Mouse (Mus musculus) ES-E14 (cell line): ENCODE data around the gene Astl.

Source experiments
- CHD2 ChIP-seq: IDR thresholded peaks from 2 replicates; pipeline ENCODE4 v1.6.1; 2014; ENCODE audit warnings: mild to moderate bottlenecking, low read depth, low read length, inconsistent platforms
- HCFC1 ChIP-seq: IDR thresholded peaks from 2 replicates; pipeline ENCODE4 v1.6.1; 2012; ENCODE audit warnings: low read length, inconsistent platforms, borderline replicate concordance; ENCODE audit not compliant: insufficient read depth
- ZC3H11A ChIP-seq: IDR thresholded peaks from 2 replicates; pipeline ENCODE4 v1.6.1; 2012; ENCODE audit warnings: low read depth, mild to moderate bottlenecking, inconsistent platforms, low read length, borderline replicate concordance
- ZNF384 ChIP-seq: IDR thresholded peaks from 2 replicates; pipeline ENCODE4 v1.6.1; 2012; ENCODE audit warnings: low read depth, low read length, inconsistent platforms

DNA sequence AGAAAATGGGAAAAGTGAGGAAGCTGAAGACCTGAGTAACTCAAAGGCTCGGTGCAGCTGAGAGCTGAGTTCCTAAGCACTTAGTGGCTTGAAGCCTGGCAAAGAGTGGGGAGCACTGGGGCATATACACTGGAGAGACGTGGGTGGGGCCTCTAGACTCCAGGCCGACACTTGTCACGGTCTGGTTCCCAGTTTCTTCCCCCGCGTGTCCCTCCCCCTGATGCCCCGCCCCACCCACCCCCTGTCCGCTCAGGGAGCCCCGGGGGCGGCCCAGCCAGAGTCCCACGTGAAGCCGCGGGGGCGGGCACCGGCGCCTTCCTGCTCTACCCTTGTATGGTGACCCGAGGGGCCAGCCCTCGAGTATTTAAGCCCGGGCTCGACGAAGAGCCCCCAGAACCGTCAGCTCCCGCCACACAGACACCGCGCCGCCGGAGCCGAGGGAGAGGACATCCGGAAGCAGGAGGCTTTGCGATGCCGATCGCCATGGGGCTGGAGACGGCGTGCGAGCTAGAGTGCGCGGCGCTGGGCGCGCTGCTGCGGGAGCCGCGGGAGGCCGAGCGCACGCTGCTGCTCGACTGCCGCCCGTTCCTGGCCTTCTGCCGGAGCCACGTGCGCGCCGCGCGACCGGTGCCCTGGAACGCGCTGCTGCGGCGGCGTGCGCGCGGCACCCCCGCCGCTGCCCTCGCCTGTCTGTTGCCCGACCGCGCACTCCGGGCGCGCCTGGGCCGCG is 2.5 kb upstream of the Astl start, which contains the start of gene Dusp2:
- TF ChIP-seq ZNF384, result no peak
- no peak for TF ChIP-seq CHD2
- no peak for TF ChIP-seq ZC3H11A
- TF ChIP-seq HCFC1, result no peak
